Mouse (Mus musculus) MEL (cell line): ENCODE measurements around the gene Fundc2.

Experiments
- CTCF ChIP-seq, 3 experiments: IDR thresholded peaks in 2 of 3; conservative IDR thresholded peaks in 1 of 3; 2 replicates each; pipeline ENCODE4 v1.5.1; 2011 to 2012; ENCODE audit warnings: low read length in 3 of 3, low read depth in 2 of 3, mild to moderate bottlenecking in 2 of 3, improper control_type of control experiment in 1 of 3, inconsistent platforms in 1 of 3, mixed read lengths in 1 of 3, moderate library complexity in 1 of 3; ENCODE audit not compliant: control insufficient read depth in 1 of 3, insufficient read depth in 1 of 3, poor library complexity in 1 of 3, severe bottlenecking in 1 of 3
- EP300 ChIP-seq, 2 experiments: IDR thresholded peaks; 2 replicates each; pipeline ENCODE4 v1.6.1; 2011; ENCODE audit warnings: improper control_type of control experiment in 2 of 2, low read length in 2 of 2, low read depth in 1 of 2, mild to moderate bottlenecking in 1 of 2
- GABPA ChIP-seq: IDR thresholded peaks from 2 replicates; pipeline ENCODE4 v1.6.1; 2012; ENCODE audit warnings: low read depth, mild to moderate bottlenecking, inconsistent platforms, low read length, improper control_type of control experiment, moderate library complexity
- GATA1 ChIP-seq: IDR thresholded peaks from 2 replicates; pipeline ENCODE4 v1.6.1; 2011; ENCODE audit warnings: low read depth, low read length, improper control_type of control experiment
- JUND ChIP-seq: IDR thresholded peaks from 2 replicates; pipeline ENCODE4 v1.6.1; 2011; ENCODE audit warnings: low read depth, mild to moderate bottlenecking, improper control_type of control experiment, low read length
- MXI1 ChIP-seq: IDR thresholded peaks from 2 replicates; pipeline ENCODE4 v1.6.1; 2011; ENCODE audit warnings: mild to moderate bottlenecking, low read depth, low read length, improper control_type of control experiment
- POLR2A ChIP-seq, 2 experiments: IDR thresholded peaks; 2 replicates each; pipeline ENCODE4 v1.6.1; 2011 to 2012; ENCODE audit warnings: low read length in 2 of 2, mild to moderate bottlenecking in 2 of 2, control low read depth in 1 of 2, improper control_type of control experiment in 1 of 2, low read depth in 1 of 2, moderate library complexity in 1 of 2; ENCODE audit not compliant: control insufficient read depth in 1 of 2, insufficient read depth in 1 of 2, poor library complexity in 1 of 2
- POLR2AphosphoS2 ChIP-seq: IDR thresholded peaks from 2 replicates; pipeline ENCODE4 v1.6.1; 2011; ENCODE audit warnings: low read length, improper control_type of control experiment
- POLR2AphosphoS5 ChIP-seq: IDR thresholded peaks from 2 replicates; pipeline ENCODE4 v1.6.1; 2012; ENCODE audit warnings: low read depth, borderline replicate concordance, mild to moderate bottlenecking, inconsistent platforms, low read length, moderate library complexity, mixed read lengths
- TAL1 ChIP-seq: IDR thresholded peaks from 2 replicates; pipeline ENCODE4 v1.6.1; 2012; ENCODE audit warnings: mild to moderate bottlenecking, inconsistent platforms, low read length, moderate library complexity, mixed read lengths
- TBP ChIP-seq: IDR thresholded peaks from 2 replicates; pipeline ENCODE4 v1.8.0; 2011; ENCODE audit warnings: low read depth, low read length, improper control_type of control experiment
- USF2 ChIP-seq, 2 experiments: IDR thresholded peaks; 2 replicates each; pipeline ENCODE4 v1.6.1; 2011 to 2012; ENCODE audit warnings: improper control_type of control experiment in 2 of 2, low read length in 2 of 2, borderline replicate concordance in 1 of 2, inconsistent platforms in 1 of 2, low read depth in 1 of 2, mild to moderate bottlenecking in 1 of 2; ENCODE audit not compliant: insufficient read depth in 1 of 2
- ZC3H11A ChIP-seq: IDR thresholded peaks from 2 replicates; pipeline ENCODE4 v1.6.1; 2012; ENCODE audit warnings: low read depth, mild to moderate bottlenecking, inconsistent platforms, low read length, improper control_type of control experiment
- ZNF384 ChIP-seq: IDR thresholded peaks from 2 replicates; pipeline ENCODE4 v1.6.1; 2012; ENCODE audit warnings: low read depth, mild to moderate bottlenecking, inconsistent platforms, low read length, improper control_type of control experiment

DNA sequence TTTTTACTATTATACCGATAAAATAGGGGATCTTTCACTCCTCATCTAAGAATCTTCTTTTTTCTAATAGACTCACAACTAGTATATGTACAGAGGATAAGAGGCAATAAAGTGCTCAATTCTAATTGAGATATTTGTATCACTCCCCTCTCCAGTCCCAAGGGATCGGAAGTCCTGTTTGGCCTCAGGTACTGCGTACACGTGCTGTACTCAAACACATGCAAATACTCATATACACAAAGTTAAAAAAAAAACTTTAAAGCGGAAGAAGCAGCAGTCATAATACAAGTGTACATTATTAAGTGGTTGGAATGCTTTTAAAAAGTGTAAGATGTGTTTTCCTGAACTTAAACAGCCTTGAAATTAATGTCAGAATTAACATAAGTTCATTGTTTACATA lies 500 bp upstream of the Fundc2 start:
- no peak for TF ChIP-seq CTCF (IDR thresholded peaks at IDR 0.05 in 2 of 3, conservative IDR thresholded peaks at IDR 0.05 in 1 of 3; ENCODE audit: control insufficient read depth in 1 of 3, insufficient read depth in 1 of 3, low read depth in 2 of 3, low read length in 3 of 3, poor library complexity in 1 of 3, severe bottlenecking in 1 of 3)
- peak; percentile 56; the same call in 1 of the 2 replicates for TF ChIP-seq ZNF384
- TF ChIP-seq EP300 (IDR thresholded peaks at IDR 0.05; ENCODE audit: low read depth in 1 of 2, low read length in 2 of 2): no peak
- peak; percentile 56; the same call in 1 of the 2 replicates for TF ChIP-seq MXI1
- TF ChIP-seq JUND: no peak
- TF ChIP-seq GATA1: no peak
- no peak for TF ChIP-seq POLR2A (IDR thresholded peaks at IDR 0.05; ENCODE audit: control insufficient read depth in 1 of 2, insufficient read depth in 1 of 2, low read depth in 1 of 2, low read length in 2 of 2, poor library complexity in 1 of 2)
- TF ChIP-seq TBP: no peak
- no peak for TF ChIP-seq TAL1
- no peak for TF ChIP-seq POLR2AphosphoS2
- TF ChIP-seq GABPA: no peak
- no peak for TF ChIP-seq ZC3H11A
- TF ChIP-seq POLR2AphosphoS5: no peak
- TF ChIP-seq USF2 (IDR thresholded peaks at IDR 0.05; ENCODE audit: borderline replicate concordance in 1 of 2, insufficient read depth in 1 of 2, low read depth in 1 of 2, low read length in 2 of 2): no peak
